Mouse (Mus musculus) WW6 (cell line): ENCODE results near the gene Gpr83.
"Not testable (repeated sequence)": the region's sequence is repeated elsewhere in the genome, so short reads cannot be mapped to it uniquely, and the experiment has no call there.

Source experiments
- DNase-seq: peaks from one replicate; pipeline ENCODE4 v3.0.0-alpha.2; 2013; ENCODE audit warnings: low read depth, low spot score

Gene Gpr83

DNA sequence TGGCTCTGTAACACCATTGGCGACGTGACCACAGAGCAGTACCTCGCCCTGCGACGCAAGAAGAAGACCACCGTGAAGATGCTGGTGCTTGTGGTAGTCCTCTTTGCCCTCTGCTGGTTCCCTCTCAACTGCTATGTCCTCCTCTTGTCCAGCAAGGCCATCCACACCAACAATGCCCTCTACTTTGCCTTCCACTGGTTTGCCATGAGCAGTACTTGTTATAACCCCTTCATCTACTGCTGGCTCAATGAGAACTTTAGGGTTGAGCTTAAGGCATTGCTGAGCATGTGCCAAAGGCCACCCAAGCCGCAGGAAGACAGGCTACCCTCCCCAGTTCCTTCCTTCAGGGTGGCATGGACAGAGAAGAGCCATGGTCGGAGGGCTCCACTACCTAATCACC lies 8.3 kb downstream of the Gpr83 start:
- no peak for DNase-seq

GRCm38 (mm10) chr9:14870377-14870776 lies 10.4 kb downstream of the Gpr83 start:
- no peak for DNase-seq

DNA sequence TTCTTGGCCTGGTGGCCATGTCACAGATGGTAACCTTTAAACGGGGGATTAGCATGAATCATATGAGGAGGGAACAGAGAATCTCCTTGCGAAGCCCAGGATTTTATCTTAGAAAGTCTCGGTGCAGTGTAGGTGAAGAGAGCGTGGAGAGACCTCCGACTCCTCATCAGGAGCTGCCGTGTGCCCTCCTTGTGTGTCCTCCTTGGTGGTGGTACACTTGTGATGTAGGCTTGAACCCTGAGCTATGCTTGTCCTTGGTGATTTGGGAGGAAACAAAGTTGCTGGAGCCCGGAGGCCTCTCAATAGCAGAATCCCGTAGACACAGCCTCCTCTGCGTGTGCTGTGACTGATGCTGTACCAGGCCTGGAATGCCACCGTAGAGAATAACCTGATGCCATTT lies 10.8 kb downstream of the Gpr83 start:
- DNase-seq = no peak

DNA sequence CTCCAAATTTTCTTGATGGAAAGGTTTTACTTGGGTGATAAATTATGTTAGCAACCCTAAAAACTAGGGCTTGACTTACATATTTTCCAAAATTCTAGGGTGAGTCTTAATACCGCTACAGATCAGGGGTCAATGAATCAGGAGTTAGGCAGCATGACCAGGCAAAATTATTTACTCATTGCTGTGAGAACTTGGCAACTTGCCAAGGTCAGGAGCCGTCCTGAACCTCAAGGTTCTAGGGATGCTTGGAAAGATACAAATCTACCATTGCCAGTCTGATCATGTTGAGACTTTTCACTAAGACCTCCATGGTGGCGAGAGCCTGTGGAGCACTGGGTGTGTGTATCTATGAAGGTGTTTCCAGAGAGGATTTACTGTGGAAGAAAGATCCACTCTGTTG lies 11.5 kb downstream of the Gpr83 start:
- DNase-seq = no peak

DNA sequence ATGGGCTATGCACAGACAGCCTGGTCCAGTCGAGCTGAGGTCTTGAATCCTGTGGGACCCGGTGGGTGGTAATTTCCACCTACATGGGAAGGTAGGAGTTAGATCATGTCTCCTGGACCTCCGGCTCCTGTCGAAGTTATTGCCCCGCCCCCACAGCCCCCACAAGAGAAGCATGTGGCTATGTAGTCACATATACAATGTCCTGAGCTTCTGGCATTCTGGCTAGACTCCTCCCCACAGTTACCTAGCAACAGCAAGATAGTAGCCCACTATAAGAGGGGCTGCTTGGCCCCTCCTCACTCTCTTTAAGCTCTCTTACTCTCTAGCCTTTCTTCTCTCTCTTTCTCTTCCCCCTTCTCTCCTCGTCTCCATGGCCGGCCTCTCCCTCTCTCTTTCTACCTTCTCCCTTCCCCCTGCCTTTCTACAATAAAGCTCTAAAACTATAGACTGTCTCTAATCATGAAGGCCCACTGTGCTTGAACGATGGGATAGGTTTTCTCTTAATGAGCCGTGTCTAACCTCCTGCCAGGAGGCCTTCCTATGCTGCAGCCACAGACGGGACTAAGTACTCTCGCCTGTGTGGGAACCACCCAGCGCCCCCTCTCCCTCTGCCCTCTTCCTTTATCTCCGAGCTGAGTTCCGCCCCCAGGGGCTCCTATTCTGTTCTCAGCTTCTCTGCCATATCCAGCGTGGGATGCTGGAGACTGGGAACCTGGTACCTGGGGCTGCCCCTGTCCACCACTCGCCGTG lies 12.3 kb downstream of the Gpr83 start:
- DNase-seq = no peak

GRCm38 (mm10) chr9:14875743-14876507 lies 15.9 kb downstream of the Gpr83 start:
- no peak for DNase-seq

DNA sequence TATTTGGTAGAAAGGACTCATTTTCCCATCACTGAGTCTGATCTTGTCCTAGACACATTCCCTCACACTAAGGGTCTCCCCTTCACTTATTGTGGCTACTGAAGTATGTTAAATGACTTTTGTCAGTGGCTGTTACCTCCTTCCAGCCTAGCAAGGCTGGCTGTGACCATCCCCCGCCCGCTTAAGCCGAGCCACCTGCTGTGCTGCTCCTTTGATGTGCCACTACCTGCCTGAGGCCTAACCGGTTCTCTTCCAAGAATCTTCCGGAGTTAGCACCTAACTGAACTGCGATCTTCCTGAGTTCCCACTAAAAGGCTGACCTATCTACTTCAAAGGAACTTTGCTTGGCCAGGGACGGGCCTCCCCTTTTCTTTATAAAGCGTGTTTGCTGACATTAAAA lies 16.6 kb downstream of the Gpr83 start:
- not testable (repeated sequence) for DNase-seq

GRCm38 (mm10) chr9:14884641-14885040 lies 24.6 kb downstream of the Gpr83 start:
- no peak for DNase-seq

- DNase-seq = no peak
Measured at GRCm38 (mm10) chr9:14885151-14885550, 25.1 kb downstream of the Gpr83 start.

DNA sequence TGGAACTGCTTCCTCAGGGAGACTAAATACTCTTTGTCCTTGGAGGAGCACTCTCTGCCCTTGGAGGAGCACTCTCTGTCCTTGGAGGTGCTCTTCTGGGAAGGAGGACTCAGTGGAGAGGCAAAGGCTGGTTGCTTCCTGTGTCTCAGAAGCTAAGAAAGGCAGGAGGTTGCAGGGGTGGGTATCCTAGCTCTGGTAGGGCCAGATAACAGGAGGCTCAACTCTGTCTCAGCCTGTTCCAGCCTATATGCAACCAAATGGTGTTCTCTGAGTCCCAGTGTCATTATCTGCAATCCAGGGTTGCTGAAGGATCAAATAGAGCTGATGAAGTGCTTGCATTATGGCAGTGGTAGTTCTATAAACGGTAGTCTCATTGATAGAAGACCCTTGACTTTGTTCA lies 25.9 kb downstream of the Gpr83 start:
- DNase-seq = no peak

- no peak for DNase-seq
Measured at GRCm38 (mm10) chr9:14887787-14888382, 27.9 kb downstream of the Gpr83 start.

GRCm38 (mm10) chr9:14888671-14889070 lies 28.7 kb downstream of the Gpr83 start:
- no peak for DNase-seq

GRCm38 (mm10) chr9:14890699-14891098 lies 30.7 kb downstream of the Gpr83 start:
- DNase-seq = no peak

DNA sequence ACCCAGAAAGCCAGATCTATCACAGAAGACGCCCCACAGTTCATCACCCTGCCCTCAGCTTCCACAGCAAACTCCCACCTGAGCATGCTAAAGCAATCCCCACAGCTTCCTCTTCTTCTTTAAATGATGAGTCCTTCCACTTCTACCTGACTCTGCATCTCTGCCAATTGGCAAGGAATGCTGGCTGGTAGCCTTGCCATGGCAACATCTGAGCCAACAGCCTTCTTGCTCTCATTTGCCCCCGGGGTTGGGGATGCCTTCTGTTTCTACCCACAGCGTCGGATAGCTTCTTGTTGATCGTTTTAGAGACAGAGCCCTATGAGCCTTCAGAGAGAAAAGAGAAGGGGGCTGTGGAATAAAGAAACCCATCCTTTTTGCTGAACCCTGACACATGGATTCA lies 31.9 kb downstream of the Gpr83 start:
- no peak for DNase-seq

GRCm38 (mm10) chr9:14893388-14893787 lies 33.4 kb downstream of the Gpr83 start:
- no peak for DNase-seq

- no peak for DNase-seq
Measured at GRCm38 (mm10) chr9:14894628-14895027, 34.6 kb downstream of the Gpr83 start.

DNA sequence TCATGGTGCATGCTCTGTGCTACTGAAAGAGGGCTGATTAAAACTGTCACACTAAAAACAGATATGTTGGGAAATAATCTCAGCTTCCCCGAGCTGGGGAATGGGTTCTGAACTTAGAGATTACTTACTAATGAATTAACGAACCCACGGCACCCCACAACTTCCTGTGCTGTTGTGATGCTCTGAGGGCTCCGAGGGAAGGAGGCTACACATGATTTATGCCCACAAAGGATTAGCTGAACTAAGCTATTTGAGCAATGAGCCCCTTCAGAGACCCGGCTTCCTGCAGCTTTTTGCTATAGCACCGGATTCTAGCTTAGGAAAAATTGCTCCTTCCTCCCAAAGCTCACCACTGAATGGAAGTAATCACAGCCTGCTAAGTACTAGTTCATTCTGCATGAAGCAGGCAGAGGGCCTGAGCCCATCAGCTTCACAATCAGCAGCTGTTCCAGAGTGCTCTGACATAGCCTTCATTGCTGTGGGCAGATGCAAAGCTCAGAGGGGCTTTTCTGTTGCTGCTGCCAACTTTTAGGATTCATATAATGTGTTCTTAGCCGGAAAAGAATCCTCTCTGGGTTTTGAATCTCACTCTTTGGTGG lies 35.3 kb downstream of the Gpr83 start:
- no peak for DNase-seq

DNA sequence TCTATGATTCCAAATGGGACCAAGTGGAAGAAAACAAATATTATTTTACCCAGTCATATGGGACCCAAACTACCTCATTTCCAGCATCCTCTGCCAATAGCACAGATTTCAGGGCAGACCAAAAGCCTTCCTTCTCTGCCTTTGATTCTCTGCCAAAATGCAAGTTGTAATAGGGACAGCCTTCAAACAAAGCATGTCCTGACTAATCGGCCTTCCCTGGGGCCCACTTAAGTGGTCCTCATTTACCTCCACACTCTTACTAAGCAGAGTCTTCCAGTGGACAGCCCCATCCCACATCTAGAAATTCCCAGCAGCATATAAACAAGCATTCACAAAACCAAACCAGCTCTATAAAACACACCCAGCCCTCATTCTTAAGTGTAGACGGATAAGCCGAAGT lies 37.1 kb downstream of the Gpr83 start:
- DNase-seq = no peak

DNA sequence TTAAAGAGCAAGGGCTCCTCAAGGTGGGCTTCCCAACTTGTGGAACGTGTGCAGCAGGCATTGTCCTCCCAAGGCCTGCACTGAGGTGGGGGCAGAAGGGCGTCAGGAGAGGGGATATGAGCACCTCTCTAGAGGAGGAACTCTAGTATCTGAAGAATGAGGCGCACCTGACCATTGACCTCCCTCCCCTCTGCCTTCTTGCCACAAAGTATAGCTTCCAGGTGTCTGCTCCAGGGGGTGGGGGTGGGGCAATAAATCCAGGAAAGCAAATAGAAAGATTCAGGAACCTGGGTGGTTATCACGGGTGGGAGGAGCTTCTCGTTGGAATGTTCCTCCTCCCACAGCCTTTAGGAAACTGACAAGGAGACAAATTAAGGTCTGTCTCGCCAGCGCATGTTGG lies 41.7 kb downstream of the Gpr83 start:
- DNase-seq = no peak

GRCm38 (mm10) chr9:14902416-14902815 lies 42.4 kb downstream of the Gpr83 start:
- DNase-seq = no peak

DNA sequence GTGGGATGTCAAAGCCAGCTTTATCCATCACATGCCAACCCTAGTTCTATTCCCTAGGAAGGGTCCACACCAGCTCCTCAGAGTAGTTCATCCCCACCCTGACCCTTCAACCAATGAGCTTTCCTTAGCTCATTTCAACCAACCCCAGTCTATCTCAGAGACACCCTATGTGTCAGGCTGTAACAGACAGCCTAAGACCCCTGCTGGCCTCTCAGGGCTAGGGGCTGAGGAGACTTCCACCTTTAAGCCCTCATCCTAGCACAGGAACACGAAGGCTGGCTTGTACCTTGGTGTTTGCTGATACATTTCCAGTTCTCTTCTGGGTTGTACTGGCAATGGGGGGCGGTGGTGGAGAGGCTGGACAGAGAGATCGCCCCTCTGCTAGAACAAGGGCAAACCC lies 43.0 kb downstream of the Gpr83 start:
- no peak for DNase-seq

DNA sequence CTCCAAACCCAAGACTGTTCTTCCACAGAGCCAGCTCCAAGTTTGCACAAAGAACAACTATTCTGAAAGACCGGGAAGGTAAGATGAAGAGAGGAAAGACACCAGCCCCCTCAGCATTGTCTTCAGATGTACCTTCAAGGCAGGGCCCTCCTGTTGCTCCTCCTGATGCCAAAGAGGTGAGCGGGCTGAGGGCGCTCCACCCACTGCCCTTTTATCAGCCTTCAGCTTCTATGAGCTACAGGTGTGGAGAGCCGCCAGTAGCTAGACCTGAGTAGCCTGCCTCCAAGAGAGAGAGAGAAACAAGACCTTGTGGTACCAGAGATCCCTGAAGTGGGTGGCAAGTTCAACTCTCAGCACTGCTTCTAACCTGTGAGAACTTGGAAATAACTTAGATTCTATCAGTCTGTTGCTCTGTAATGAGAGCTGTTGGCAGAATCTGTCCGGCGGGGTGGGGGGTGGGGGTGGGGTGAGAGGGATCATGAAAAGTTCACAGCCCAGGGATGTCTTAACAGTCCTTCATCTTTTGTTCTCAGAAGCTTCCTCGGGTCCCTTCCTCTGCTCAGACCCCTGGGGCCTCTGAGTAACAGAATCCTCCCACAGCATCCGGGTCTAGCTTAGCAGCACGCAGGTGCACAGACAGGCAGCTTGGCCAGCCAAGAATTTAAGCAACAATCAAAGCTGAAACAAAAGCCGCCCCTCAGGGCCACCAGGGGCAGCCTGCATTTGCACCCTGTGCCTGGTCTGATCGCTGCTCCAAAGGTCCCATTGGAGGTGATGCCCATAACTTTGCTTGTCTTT lies 43.8 kb downstream of the Gpr83 start, which contains the start of gene Izumo1r:
TSS of gene Izumo1r (minus strand) at position 369 of the 798 bp plus-strand sequence.
- DNase-seq = no peak
